Mouse (Mus musculus): ENCODE results near the gene Gatd1.
A peak's percentile ranks its signal among the peaks of the same experiment; 100 is the strongest.
"Not testable (repeated sequence)": the region's sequence is repeated elsewhere in the genome, so short reads cannot be mapped to it uniquely, and the experiment has no call there.

Gatd1 gene

DNA sequence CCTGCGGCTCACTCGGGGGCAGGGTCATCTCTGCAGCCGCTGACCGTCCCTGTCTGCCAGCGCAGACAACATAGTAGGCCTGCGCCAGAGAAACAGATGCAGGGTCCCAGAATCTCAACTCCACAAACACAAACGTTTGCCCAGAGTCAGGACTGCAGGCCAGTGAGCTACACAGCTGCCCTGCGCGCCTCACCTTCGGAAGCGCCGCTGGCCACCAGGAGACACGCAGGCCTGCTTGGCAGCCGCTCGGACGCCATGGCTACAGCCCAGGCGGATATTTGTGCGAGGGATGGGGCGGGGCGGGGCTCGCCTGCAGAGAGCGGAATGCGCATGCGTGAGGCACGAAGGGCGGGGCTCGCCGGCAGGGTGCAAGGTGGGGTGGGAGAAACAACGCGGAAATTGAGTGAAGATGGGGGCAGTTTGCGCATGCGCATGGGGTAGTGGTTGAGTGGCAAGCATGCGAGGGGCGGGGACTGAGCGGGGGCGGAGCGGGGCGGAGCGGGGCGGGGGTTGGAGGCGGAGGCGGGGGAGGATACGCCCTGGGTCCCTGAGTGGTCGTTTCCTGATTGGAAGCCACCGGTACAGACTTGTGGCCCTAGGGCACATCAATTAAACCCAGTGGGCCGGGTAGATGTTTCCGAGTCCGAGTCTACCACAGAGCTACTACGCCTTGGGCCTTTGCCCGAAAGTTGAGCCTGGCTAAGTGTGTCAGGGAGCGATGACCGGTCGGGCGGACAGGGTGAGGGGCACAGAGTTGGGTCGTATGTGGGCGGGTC, at the start of gene Gatd1:
Gene Gatd1, minus strand, starts transcription at position 328 of the 776 bp plus-strand sequence.
- DNase-seq (ENCODE audit: low read depth, low spot score): peak; percentile 100

DNA sequence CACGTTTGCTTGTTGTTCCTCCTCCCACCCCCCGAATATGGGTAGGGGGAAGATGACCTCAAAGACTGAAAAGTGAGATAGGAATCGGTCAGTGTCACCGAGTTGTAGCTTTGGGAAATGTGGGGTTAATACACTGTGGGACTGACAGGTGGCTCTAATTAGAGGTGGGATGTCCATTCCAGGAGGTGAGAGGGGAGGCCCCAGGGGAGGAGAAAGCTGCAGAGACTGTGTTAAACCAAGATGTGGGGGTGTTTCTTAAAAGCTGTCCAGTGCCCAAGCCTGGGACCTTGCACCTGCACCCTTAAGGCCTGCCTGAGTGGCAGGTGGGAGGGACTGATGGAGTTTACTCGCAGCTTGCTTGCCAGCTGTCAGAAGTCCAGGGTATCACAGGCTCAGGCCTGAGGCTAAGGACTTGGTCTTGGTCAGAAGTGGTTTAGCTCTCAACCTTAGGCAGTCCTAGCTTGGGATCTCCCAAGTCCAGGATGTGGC, 48.4 kb upstream of the Gatd1 start:
- DNase-seq (ENCODE audit: low read depth, low spot score): no peak

DNA sequence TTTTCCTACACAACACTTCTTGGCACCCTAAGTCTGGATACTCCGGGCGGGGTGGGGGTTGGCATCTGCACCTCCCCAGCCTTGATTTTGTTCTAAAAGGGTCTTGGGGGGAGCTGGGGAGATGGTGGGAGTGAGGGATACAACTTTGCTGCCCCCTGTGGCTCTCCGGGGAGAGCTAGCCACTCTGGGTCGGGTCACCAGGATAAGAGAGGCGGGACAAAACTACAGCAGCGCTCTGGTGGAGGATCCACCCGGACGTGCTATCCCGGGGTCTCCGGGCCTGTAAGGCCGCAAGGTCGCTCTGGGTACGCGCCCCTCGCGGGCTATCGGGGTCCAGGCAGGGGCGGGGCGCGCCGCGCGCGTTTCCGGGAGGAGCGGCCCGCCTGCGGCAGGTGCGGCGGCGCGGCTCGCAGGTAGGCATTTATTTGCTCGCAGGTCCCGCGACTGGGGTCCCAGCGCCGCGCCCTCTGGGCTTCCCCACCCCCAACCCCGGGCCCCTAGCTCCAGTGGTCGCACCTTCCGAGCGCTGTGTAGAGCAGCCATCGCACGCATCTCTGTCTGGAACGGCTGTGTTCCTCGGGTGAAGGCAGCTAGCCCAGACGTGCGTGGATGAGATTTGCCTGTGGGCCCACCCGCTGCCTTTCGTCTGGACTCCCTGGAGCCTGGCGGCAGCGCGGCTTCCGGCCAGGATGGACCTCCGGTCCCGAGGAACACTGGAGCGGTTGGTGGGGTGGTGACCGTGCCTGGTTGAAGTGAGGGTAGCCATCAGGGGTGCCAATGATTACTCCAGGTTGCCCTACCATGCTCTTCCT, 47.8 kb upstream of the Gatd1 start:
- DNase-seq (ENCODE audit: low read depth, low spot score): no peak

DNA sequence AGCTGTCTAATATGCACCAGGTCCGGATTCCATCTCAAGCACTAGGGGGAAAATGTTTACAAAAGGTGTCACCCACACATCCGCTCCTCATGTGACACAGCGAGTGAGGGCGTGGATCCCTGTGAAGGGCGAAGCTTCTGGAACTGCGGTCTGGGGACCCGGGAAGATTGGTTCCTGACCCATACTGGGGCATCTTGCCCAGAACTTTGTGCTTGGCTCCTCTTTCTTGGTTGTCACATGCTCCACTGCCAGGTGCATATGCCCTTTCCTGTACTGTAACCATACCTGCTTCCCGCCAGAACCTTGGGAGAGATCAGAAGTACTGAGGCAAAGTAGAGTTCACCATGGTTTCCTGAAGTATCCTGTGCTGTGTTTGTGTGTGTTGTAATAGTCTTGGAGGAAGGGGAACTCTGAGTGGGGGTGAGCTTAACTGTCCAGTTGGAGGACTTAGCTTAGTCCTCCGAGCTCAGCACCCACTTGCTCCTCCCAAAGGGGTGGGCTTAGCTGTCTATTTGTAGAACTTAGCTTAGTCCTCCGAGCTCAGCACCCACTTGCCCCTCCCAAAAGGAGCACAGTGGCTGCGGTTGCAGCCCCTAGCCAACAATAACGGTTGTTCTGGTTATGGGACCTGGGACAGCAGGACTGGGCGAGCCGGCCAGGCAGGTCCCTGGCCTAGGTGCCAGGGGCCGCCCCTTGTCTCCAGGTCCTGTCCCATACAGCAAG, 46.6 kb upstream of the Gatd1 start, which contains the start of gene Cracr2b:
Gene Cracr2b, plus strand, starts transcription at position 704 of the 723 bp plus-strand sequence.
- no peak for DNase-seq (ENCODE audit: low read depth, low spot score)

DNA sequence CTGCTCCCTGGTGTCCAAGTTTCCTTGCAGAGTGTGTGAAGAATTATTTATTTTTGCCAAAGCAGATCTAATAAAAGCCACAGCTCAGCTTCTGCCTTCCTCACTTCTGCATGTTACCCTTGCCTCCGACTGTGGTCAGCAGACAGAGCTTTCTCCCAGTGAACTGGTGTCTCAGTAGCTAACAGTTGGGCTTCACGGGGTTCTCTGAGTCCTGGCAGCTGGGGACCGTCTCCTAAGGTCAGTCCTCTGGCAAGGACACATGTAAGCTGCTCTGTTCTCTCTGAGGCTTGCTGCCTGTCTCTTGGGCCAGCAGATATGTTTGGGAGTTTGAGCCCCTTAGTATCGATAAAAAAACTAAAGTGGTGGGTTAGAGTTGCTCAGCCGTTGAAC, 46.1 kb upstream of the Gatd1 start:
- DNase-seq (ENCODE audit: low read depth, low spot score): no peak

DNA sequence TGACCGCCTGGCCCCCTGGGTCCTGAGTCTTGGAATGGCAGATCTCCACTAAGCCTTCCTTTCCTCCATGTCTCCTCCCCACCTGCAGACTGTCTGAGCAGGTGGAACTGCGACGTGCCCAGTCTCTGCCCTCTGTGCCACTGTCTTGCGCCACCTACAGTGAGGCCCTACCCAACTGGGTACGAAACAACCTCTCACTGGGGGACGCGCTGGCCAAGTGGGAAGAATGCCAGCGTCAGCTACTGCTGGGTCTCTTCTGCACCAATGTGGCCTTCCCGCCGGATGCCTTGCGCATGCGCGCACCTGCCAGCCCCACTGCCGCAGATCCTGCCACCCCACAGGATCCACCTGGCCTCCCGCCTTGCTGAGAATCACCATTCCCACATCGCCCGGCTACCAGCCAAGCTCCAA, 45.4 kb upstream of the Gatd1 start:
- no peak for DNase-seq (ENCODE audit: low read depth, low spot score)

DNA sequence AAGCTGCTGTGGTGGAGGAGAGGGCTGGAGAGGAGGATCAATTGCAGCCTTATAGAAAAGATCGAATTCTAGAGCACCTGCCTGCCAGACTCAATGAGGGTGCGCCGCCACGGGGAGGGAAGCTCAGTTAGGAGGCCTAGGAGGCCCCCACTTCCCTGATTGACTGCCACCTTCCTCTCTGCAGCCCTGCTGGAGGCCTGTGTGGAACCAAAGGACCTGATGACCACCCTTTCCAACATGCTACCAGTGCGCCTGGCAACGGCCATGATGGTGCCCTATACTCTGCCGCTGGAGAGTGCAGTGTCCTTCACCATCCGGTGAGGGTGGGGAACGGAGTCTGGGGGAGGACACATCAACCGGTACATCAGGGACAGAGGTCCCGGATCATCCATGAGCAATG, 44.7 kb upstream of the Gatd1 start:
- DNase-seq (ENCODE audit: low read depth, low spot score): no peak

DNA sequence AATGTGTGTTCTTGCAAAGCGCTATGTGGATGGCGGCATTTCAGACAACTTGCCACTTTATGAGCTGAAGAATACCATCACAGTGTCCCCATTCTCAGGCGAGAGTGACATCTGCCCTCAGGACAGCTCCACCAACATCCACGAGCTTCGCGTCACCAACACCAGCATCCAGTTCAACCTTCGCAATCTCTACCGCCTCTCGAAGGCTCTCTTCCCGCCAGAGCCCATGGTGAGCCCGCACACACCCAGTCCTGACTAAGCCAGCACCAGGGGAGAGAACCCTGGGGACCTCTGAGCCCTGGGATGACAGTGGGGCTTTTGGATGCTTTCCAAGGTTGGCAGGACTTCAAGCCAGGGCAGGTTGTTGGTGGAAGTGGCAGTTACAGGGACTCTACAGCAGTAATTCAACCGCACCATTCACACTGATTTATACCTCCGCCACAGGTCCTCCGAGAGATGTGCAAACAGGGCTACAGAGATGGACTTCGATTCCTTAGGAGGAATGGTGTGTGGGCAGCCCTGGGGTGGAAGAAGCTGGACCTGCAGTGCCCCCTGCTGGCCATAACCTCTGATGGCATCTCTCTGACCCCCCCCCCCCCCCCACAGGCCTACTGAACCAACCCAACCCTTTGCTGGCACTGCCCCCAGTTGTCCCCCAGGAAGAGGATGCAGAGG, 44.2 kb upstream of the Gatd1 start:
- no peak for DNase-seq (ENCODE audit: low read depth, low spot score)

DNA sequence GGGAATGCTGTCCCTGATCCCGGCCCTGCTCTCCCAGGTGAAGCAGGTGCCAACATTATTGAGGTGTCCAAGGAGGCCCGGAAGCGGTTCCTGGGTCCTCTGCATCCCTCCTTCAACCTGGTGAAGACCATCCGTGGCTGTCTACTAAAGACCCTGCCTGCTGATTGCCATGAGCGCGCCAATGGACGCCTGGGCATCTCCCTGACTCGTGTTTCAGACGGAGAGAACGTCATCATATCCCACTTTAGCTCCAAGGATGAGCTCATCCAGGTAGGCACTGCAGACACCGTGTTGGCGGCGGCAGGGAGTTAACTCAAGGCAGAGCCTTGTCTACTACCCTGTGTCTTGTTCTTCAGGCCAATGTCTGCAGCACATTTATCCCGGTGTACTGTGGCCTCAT, 43.3 kb upstream of the Gatd1 start:
- DNase-seq (ENCODE audit: low read depth, low spot score): no peak

DNA sequence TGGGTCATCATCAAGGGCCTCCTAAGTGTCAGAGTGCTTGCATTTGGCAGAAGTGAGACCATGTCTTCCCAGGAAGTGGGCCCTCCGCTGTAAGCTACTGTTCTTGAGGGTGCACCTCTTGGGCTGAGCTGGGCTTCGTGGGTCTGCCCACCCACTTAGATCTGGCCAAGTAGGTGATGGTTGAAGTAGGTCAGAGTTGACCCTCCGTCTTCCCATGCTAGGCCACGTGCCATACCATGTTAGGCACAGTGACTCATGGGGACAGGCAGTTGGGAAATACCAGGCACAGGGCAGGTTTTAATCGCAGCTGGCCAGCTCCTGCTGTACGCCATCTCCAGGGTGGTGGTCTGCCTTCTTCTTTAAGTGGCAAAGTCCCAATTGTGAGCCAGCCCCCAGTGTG, 42.8 kb upstream of the Gatd1 start:
- DNase-seq (ENCODE audit: low read depth, low spot score): no peak

DNA sequence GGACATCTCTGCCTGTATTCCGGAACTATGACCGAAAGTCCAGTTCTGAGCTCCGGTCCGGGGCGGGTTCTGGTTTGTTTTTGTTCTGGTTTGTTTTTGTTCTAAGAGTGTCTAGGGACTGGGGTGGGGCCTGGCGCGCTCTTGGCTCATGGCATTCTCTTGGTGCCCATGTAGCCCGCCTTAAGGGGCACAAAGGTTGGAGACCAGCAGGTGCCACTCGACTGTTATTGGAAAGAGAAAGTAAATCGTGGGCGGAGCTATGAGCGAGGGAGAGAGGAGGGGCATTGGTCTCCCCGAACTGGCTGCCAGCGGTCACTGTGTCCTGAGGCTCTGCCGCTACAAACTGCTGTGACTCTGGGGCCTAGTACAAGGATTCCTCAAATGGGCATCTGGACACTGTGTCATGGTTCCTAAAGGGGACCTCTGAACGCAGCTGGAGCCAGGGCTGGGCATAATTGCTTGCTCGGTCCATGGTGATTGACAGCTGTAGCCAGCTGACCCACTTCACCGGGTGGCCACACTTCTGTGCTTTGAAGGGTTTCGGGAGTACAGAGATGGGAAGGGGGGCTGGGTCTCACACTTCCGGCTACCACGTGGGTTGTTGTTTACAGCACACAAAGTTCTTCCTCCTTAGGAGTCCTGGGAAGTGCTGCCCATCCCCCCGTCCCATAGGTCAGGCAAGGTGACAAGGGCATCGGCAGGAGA, 41.8 kb upstream of the Gatd1 start:
- no peak for DNase-seq (ENCODE audit: low read depth, low spot score)

DNA sequence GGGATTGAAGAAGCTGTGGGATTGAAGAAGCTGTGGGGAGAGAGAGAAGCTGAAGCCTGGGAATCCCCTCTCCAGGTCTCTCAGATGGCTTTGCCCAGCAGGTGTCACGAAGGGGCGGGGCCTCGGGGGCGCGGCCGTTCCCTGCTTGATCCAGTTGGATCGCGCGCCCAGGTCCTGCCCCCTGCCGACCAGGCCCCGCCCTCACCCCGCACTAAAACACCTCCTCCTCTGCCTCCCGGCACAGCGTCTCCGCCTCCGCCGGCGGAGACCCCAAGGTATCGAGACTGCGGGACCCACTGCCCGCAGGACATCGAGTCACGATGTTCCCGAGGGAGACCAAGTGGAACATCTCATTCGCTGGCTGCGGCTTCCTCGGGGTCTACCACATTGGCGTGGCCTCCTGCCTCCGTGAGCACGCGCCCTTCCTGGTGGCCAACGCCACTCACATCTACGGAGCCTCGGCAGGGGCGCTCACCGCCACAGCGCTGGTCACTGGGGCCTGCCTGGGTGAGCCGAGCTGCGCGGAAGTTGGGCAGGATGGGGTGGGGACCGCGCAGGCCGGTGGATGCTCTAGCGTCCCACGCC, 41.1 kb upstream of the Gatd1 start, which contains the start of gene Pnpla2:
Gene Pnpla2, plus strand, starts transcription at position 232 of the 585 bp plus-strand sequence.
- DNase-seq (ENCODE audit: low read depth, low spot score): peak; percentile 89

DNA sequence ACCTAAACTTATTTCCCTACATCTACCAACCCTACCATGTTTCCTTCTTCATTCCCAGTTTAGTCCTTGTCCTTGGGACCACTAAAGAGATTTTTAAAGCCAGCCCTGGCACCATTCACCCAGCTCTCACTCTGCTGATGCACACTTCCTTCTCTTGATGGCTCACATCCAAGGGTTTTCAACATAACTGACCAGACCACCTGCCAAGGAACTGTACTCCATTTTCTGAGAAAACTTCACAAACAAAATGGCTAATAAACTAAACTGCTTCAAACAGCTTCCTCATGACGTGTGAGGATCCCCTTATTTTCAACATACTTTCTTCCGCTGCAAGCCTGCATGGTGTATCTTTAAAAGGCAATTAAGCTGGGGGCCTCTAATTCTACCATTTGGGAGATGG, 39.7 kb upstream of the Gatd1 start:
- DNase-seq (ENCODE audit: low read depth, low spot score): no peak

DNA sequence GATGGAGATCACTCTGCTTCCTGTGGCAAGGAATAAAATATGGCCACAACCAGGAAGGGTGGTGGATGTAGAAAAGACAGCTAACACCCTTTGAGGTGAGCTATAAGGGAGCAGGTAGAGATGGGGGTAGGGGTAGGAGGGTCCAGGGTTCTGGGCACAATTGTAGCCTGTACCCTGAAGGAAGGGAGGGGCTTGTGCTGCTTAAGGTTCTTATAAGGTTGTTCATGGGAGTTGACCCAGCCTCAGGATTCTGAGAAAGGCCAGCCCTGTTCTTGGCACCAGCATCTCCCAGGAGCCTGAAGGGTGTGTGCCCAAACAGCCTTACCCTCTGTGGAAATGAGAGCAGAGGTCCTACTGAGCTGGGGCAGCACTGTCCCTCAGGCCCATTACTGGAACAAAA, 38.0 kb upstream of the Gatd1 start:
- no peak for DNase-seq (ENCODE audit: low read depth, low spot score)

DNA sequence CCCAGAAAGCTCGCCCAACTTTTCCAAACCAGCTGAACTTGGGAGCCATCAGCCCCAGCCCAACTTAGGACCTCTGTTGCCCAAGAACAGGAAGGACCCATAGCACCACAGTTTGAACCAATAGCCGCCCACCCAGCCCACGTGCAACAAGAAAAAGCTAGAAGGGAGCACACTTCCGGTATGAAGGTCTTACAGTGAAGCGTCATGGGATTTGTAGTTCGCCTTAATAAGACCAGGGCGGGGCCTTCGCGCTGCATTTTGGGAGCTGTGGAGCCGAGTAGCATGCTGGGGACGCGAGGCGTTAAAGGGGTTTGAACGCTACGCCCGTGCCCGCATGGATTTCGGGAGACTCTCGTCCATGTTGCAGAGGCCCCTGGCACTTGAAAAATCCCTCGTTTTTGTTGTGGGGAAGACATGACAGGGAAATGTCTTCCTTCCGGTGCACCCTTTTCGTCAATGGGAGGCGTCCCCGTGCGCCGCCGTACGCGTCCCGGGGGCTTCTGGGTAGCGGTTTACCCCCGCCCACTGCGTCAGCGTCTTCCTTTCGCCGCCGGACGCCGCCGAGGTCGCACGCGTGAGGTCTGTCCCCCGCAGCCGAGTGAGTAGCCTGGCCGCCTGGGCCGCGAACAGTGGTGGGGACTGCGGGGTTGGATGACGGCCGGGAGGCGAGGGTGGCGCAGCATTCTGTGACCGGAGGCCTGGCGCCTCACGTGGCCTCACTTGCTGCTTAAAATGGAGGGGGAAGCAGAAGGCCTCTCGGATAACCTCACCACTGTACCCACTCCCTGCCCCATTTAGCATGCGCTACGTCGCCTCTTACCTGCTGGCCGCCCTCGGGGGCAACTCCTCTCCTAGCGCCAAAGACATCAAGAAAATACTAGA, 33.4 kb upstream of the Gatd1 start, which contains the start of gene Rplp2:
Gene Rplp2, plus strand, starts transcription at position 261 of the 882 bp plus-strand sequence.
- peak; percentile 89 for DNase-seq (ENCODE audit: low read depth, low spot score)

DNA sequence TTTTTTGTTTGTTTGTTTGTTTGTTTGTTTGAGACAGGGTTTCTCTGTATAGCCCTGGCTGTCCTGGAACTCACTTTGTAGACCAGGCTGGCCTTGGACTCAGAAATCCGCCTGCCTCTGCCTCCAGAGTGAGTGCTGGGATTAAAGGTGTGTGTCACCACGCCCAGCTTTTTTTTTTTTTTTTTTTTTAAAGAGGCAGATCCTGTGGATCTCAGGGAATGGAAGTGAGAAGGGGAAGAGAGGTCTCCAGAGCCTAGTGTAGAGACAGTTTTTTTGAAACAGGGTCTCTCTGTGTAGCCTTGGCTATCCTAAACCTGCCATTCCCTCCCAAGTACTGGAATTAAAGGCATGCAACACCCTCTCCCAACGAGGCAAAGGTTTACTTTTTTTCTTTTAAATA, 32.4 kb upstream of the Gatd1 start:
- not testable (repeated sequence) for DNase-seq (ENCODE audit: low read depth, low spot score)

DNA sequence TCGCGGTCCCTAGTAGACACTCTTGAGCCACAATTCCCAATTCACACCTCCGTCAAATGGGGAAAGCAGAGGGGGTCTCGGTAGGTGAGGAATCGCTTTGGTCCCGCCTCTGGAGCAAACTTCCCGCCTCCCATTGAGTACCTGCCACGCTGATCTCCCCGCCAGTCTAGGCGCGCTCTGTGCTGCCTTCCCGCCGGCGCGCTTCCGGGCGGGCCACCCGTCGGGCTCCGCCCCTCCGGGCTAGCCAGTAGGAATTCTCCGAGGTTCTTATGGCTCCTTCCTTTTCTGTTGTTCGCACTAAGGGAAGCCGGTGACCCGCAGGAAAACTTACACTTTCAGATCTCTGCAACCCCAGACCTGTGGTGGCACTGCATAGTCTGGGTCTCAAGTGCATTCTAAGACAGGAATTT, 29.9 kb upstream of the Gatd1 start, which contains the start of gene Pidd1:
Gene Pidd1, minus strand, starts transcription at position 198 of the 410 bp plus-strand sequence.
- DNase-seq (ENCODE audit: low read depth, low spot score): no peak

DNA sequence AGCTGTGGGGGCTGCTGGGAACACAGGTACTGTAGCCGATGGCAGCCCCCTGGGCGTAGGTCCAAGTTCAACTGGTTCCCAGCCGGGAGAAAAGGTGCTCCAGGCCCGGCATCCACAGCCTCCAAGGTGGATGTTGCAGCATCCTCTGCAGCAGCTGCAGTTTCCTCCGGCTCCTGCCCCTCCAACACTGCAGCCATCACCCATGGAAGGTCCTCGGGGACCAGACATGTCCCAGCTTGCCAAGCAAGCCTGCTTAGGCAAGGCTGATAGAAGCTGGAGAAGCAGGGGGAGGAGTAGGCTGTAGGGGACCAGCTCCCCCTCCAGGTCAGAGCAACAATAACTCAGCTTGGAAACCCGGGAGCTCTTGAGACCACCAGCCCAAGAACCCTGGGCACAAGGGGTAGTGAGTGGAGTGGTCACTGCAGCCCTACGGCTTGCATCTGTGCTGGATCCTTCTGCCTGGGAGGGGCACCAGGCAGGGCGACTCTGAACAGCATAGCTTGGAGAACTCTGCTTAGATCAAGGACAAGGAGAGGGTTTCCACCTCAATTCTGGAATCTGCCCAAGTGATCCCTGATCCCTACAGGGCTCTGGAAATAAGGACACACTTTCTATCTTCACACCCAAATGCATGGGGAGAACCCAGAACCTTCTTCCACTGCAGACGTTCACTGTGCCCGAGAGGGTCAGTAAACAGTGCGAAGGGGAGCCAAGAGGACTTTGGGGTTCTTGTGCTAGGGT, 29.3 kb upstream of the Gatd1 start:
- DNase-seq (ENCODE audit: low read depth, low spot score): no peak
